Mouse (Mus musculus): Measurements from ENCODE around the gene Ankrd6. TPM values are rescaled to one million over a fixed set of nuclear protein-coding genes. Genes with fewer than 3 reads are reported as not detected.

Ankrd6 gene
- 23.4 and 26.5 TPM in 2 replicates for polyA plus RNA-seq (2016; fragmentation: Nextera tagmentation; extraction: Ambion mirVana)

- Histone ChIP-seq H3K4me1 (peaks cover 25% of the 10 kb centered on the region), H3K27ac (no peak within 1 kb of the TSS), H3K9me3 (no peaks in the 10 kb centered on the region), H3K36me3 (no peaks in the 10 kb centered on the region), H3K9ac (peak within 1 kb of the TSS; percentile 67), H3K27me3 (replicated peaks) (0 out of 2 replicates have a peak, but pooled peaks cover 5% of the 10 kb centered on the region), H3K4me3 (peak within 1 kb of the TSS; percentile 62), H3K4me2 (replicated peaks) (peak within 1 kb of the TSS; percentile 83)
- under 1% methylated on average over 66 of the region's 66 CpGs for WGBS
- ATAC-seq (ENCODE audit: low FRiP score, low read depth) = peak; percentile 88
Observed at GRCm38 (mm10) chr4:32950356-32951034, at the start of gene Ankrd6. TSS of gene Ankrd6 (minus strand) at chr4:32950841.

GRCm38 (mm10) chr4:32998996-32999395 lies 48.4 kb upstream of the Ankrd6 start:
- H3K4me2 ChIP-seq (replicated peaks) = no peak overlapping the region
- H3K27ac ChIP-seq = no peak overlapping the region
- no peaks in the 10 kb centered on the region for H3K27me3 ChIP-seq (replicated peaks)
- H3K4me3 ChIP-seq = no peak overlapping the region
- H3K9ac ChIP-seq = no peak overlapping the region
- H3K36me3 ChIP-seq = peaks cover 24% of the 10 kb centered on the region
- 96% methylated on average over 8 of the region's 8 CpGs for WGBS
- H3K9me3 ChIP-seq = no peaks in the 10 kb centered on the region
- ATAC-seq (ENCODE audit: low FRiP score, low read depth) = no peak
- H3K4me1 ChIP-seq = no peaks in the 10 kb centered on the region

- H3K27ac ChIP-seq = no peak overlapping the region
- no peaks in the 10 kb centered on the region for H3K4me1 ChIP-seq
- H3K36me3 ChIP-seq = peaks cover 18% of the 10 kb centered on the region
- WGBS = 89% methylated on average over 5 of the region's 5 CpGs
- H3K27me3 ChIP-seq (replicated peaks) = no peaks in the 10 kb centered on the region
- no peak overlapping the region for H3K4me2 ChIP-seq (replicated peaks)
- no peak overlapping the region for H3K4me3 ChIP-seq
- no peak overlapping the region for H3K9ac ChIP-seq
- ATAC-seq (ENCODE audit: low FRiP score, low read depth) = no peak
- no peaks in the 10 kb centered on the region for H3K9me3 ChIP-seq
Observed at GRCm38 (mm10) chr4:32997571-32997970, 46.9 kb upstream of the Ankrd6 start.

- H3K4me2 ChIP-seq (replicated peaks) = no peak overlapping the region
- no peak overlapping the region for H3K9ac ChIP-seq
- H3K36me3 ChIP-seq = peaks cover 18% of the 10 kb centered on the region
- H3K4me3 ChIP-seq = no peak overlapping the region
- H3K27me3 ChIP-seq (replicated peaks) = no peaks in the 10 kb centered on the region
- H3K4me1 ChIP-seq = no peaks in the 10 kb centered on the region
- H3K27ac ChIP-seq = no peak overlapping the region
- 96% methylated on average over 5 of the region's 5 CpGs for WGBS
- no peak for ATAC-seq (ENCODE audit: low FRiP score, low read depth)
- H3K9me3 ChIP-seq = no peaks in the 10 kb centered on the region
Observed at GRCm38 (mm10) chr4:32996083-32996482, 45.4 kb upstream of the Ankrd6 start.

- H3K4me3 ChIP-seq = no peak overlapping the region
- no peaks in the 10 kb centered on the region for H3K9me3 ChIP-seq
- H3K36me3 ChIP-seq = peaks cover 14% of the 10 kb centered on the region
- H3K27ac ChIP-seq = no peak overlapping the region
- ATAC-seq (ENCODE audit: low FRiP score, low read depth) = no peak
- no peaks in the 10 kb centered on the region for H3K4me1 ChIP-seq
- H3K27me3 ChIP-seq (replicated peaks) = no peaks in the 10 kb centered on the region
- no peak overlapping the region for H3K9ac ChIP-seq
- 72% methylated on average over 3 of the region's 3 CpGs for WGBS
- no peak overlapping the region for H3K4me2 ChIP-seq (replicated peaks)
Observed at GRCm38 (mm10) chr4:32994168-32994567, 43.5 kb upstream of the Ankrd6 start.

- no peak for ATAC-seq (ENCODE audit: low FRiP score, low read depth)
- Histone ChIP-seq H3K27ac (no peak overlapping the region), H3K4me2 (replicated peaks) (no peak overlapping the region), H3K4me1 (peaks cover 17% of the 10 kb centered on the region), H3K4me3 (no peak overlapping the region), H3K9me3 (no peaks in the 10 kb centered on the region), H3K36me3 (no peaks in the 10 kb centered on the region), H3K9ac (no peak overlapping the region), H3K27me3 (replicated peaks) (no peaks in the 10 kb centered on the region)
- 85% methylated on average over 2 of the region's 2 CpGs for WGBS
Observed at GRCm38 (mm10) chr4:32989346-32989745, 38.7 kb upstream of the Ankrd6 start.

- ATAC-seq (ENCODE audit: low FRiP score, low read depth) = no peak
- H3K27ac ChIP-seq = no peak overlapping the region
- no peaks in the 10 kb centered on the region for H3K9me3 ChIP-seq
- no peak overlapping the region for H3K4me2 ChIP-seq (replicated peaks)
- H3K36me3 ChIP-seq = no peaks in the 10 kb centered on the region
- no peaks in the 10 kb centered on the region for H3K27me3 ChIP-seq (replicated peaks)
- peaks cover 22% of the 10 kb centered on the region for H3K4me1 ChIP-seq
- 65% methylated on average over 3 of the region's 3 CpGs for WGBS
- H3K4me3 ChIP-seq = no peak overlapping the region
- no peak overlapping the region for H3K9ac ChIP-seq
Observed at GRCm38 (mm10) chr4:32987006-32987405, 36.4 kb upstream of the Ankrd6 start.

GRCm38 (mm10) chr4:32985684-32986083 lies 35.0 kb upstream of the Ankrd6 start:
- ATAC-seq (ENCODE audit: low FRiP score, low read depth) = no peak
- no peak overlapping the region for H3K9ac ChIP-seq
- no peaks in the 10 kb centered on the region for H3K27me3 ChIP-seq (replicated peaks)
- no peaks in the 10 kb centered on the region for H3K9me3 ChIP-seq
- WGBS = 8% methylated on average over 3 of the region's 3 CpGs
- H3K4me1 ChIP-seq = peaks cover 27% of the 10 kb centered on the region
- no peak overlapping the region for H3K27ac ChIP-seq
- peak overlapping the region; percentile 93 for H3K4me2 ChIP-seq (replicated peaks)
- no peak overlapping the region for H3K4me3 ChIP-seq
- no peaks in the 10 kb centered on the region for H3K36me3 ChIP-seq

GRCm38 (mm10) chr4:32984801-32985675 lies 34.4 kb upstream of the Ankrd6 start:
- ATAC-seq (ENCODE audit: low FRiP score, low read depth) = no peak
- Histone ChIP-seq H3K9ac (peak overlapping the region; percentile 95), H3K36me3 (no peaks in the 10 kb centered on the region), H3K4me1 (peaks cover 27% of the 10 kb centered on the region), H3K4me2 (replicated peaks) (peak overlapping the region; percentile 93), H3K27ac (peak overlapping the region; percentile 32; the same call in 1 of the 2 replicates), H3K27me3 (replicated peaks) (no peaks in the 10 kb centered on the region), H3K9me3 (no peaks in the 10 kb centered on the region), H3K4me3 (peak overlapping the region; percentile 86)
- WGBS = 10% methylated on average over 13 of the region's 13 CpGs

- Histone ChIP-seq H3K4me1 (peaks cover 27% of the 10 kb centered on the region), H3K9ac (peak overlapping the region; percentile 95), H3K27ac (no peak overlapping the region), H3K27me3 (replicated peaks) (no peaks in the 10 kb centered on the region), H3K4me2 (replicated peaks) (peak overlapping the region; percentile 93), H3K36me3 (no peaks in the 10 kb centered on the region), H3K4me3 (peak overlapping the region; percentile 86), H3K9me3 (no peaks in the 10 kb centered on the region)
- no peak for ATAC-seq (ENCODE audit: low FRiP score, low read depth)
- under 1% methylated on average over 13 of the region's 13 CpGs for WGBS
Observed at GRCm38 (mm10) chr4:32984242-32984641, 33.6 kb upstream of the Ankrd6 start.

GRCm38 (mm10) chr4:32983176-32984155 lies 32.8 kb upstream of the Ankrd6 start:
- under 1% methylated on average over 88 of the region's 94 CpGs for WGBS

More at GRCm38 (mm10) chr4:32983176-32984155, 32.8 kb upstream of the Ankrd6 start:
- Histone ChIP-seq H3K27me3 (replicated peaks) (no peaks in the 10 kb centered on the region), H3K27ac (peak overlapping the region; percentile 94), H3K9me3 (no peaks in the 10 kb centered on the region), H3K4me3 (peak overlapping the region; percentile 86), H3K4me1 (peaks cover 27% of the 10 kb centered on the region), H3K9ac (peak overlapping the region; percentile 95), H3K4me2 (replicated peaks) (peak overlapping the region; percentile 93), H3K36me3 (no peaks in the 10 kb centered on the region)
- peak; percentile 72 for ATAC-seq (ENCODE audit: low FRiP score, low read depth)

Data from neural tube, embryonic 12.5 days (tissue).